Mouse (Mus musculus) midbrain, embryonic 15.5 days (tissue): Measurements from ENCODE around the gene P2ry10. TPM values are rescaled to one million over a fixed set of nuclear protein-coding genes. Genes with fewer than 3 reads are reported as not detected.
"Not testable (repeated sequence)": the region's sequence is repeated elsewhere in the genome, so short reads cannot be mapped to it uniquely, and the experiment has no call there.

Source experiments
- ATAC-seq: fragments of 200-750 bp; cut with Nextera tagmentation; replicated peaks from 2 replicates; pipeline ENCODE4 v1.8.0; 2017; ENCODE audit warnings: moderate TSS enrichment
- H3K27ac ChIP-seq: fragments of 300-500 bp; sonication (generic); 2 replicates; pipeline ENCODE4 v1.5.1; 2015; ENCODE audit warnings: mild to moderate bottlenecking, inconsistent platforms
- H3K27me3 ChIP-seq: fragments of 300-500 bp; sonication (generic); replicated peaks from 2 replicates; pipeline ENCODE4 v1.6.1; 2015; ENCODE audit warnings: inconsistent platforms
- H3K36me3 ChIP-seq: fragments of 300-500 bp; sonication (generic); replicated peaks from 2 replicates; pipeline ENCODE4 v1.6.1; 2015; ENCODE audit warnings: inconsistent platforms
- H3K4me1 ChIP-seq: fragments of 300-500 bp; sonication (generic); 2 replicates; pipeline ENCODE4 v1.6.1; 2015; ENCODE audit warnings: inconsistent platforms
- H3K4me2 ChIP-seq: fragments of 300-500 bp; sonication (generic); 2 replicates; pipeline ENCODE4 v1.6.1; 2015; ENCODE audit warnings: inconsistent platforms, mild to moderate bottlenecking, moderate library complexity
- H3K4me3 ChIP-seq: fragments of 300-500 bp; sonication (generic); 2 replicates; pipeline ENCODE4 v1.5.1; 2015; ENCODE audit warnings: mild to moderate bottlenecking, inconsistent platforms
- H3K9ac ChIP-seq: fragments of 300-500 bp; sonication (generic); 2 replicates; pipeline ENCODE4 v1.6.1; 2015; ENCODE audit warnings: mild to moderate bottlenecking, inconsistent platforms
- H3K9me3 ChIP-seq: fragments of 300-500 bp; sonication (generic); 2 replicates; pipeline ENCODE4 v1.6.1; 2016; ENCODE audit warnings: inconsistent platforms
- WGBS: fragments of 180-500 bp; shearing (Covaris S2); methylation state at CpG from one replicate; pipeline ENCODE4 v1.1.7; 2015; ENCODE audit warnings: mixed read lengths; 5-methylcytosine and 5-hydroxymethylcytosine counted together
- polyA plus RNA-seq: library from polyadenylated mRNA; unstranded; fragments of >200 nt; fragmentation: Nextera tagmentation; extraction: Ambion mirVana; gene quantifications from 2 replicates; pipeline ENCODE4 v1.2.1, GENCODE M21; 2015

P2ry10 gene
- polyA plus RNA-seq = 0.06 TPM in 1 of 2 replicates, not detected in the other

- Histone ChIP-seq H3K27ac (no peak within 1 kb of the TSS), H3K4me2 (no peak within 1 kb of the TSS), H3K9me3 (no peaks in the 10 kb centered on the region), H3K4me3 (no peak within 1 kb of the TSS), H3K9ac (no peak within 1 kb of the TSS), H3K4me1 (no peaks in the 10 kb centered on the region), H3K27me3 (no peaks in the 10 kb centered on the region), H3K36me3 (no peaks in the 10 kb centered on the region)
- 71% methylated on average over 4 of the region's 4 CpGs for WGBS
- no peak for ATAC-seq
These were observed at the start of gene P2ry10 for GRCm38 (mm10) chrX:107088177-107088576. P2ry10 (plus strand) TSS chrX:107088492.

GRCm38 (mm10) chrX:107039146-107039545, 49.1 kb upstream of the P2ry10 start:
- H3K36me3 ChIP-seq = no peaks in the 10 kb centered on the region
- no peaks in the 10 kb centered on the region for H3K4me1 ChIP-seq
- no peak overlapping the region for H3K4me2 ChIP-seq
- no peak overlapping the region for H3K4me3 ChIP-seq
- no peaks in the 10 kb centered on the region for H3K27me3 ChIP-seq
- H3K9me3 ChIP-seq = no peaks in the 10 kb centered on the region
- ATAC-seq = no peak
- no peak overlapping the region for H3K9ac ChIP-seq
- no peak overlapping the region for H3K27ac ChIP-seq

GRCm38 (mm10) chrX:107039635-107040034, 48.7 kb upstream of the P2ry10 start:
- H3K9me3 ChIP-seq = no peaks in the 10 kb centered on the region
- no peak overlapping the region for H3K27ac ChIP-seq
- H3K4me2 ChIP-seq = no peak overlapping the region
- no peaks in the 10 kb centered on the region for H3K4me1 ChIP-seq
- WGBS = 61% methylated on average over 2 of the region's 2 CpGs
- H3K9ac ChIP-seq = no peak overlapping the region
- no peaks in the 10 kb centered on the region for H3K36me3 ChIP-seq
- no peaks in the 10 kb centered on the region for H3K27me3 ChIP-seq
- H3K4me3 ChIP-seq = no peak overlapping the region
- no peak for ATAC-seq

- H3K9me3 ChIP-seq = no peaks in the 10 kb centered on the region
- ATAC-seq = no peak
- no peak overlapping the region for H3K4me3 ChIP-seq
- no peaks in the 10 kb centered on the region for H3K36me3 ChIP-seq
- H3K4me1 ChIP-seq = no peaks in the 10 kb centered on the region
- no peak overlapping the region for H3K9ac ChIP-seq
- no peaks in the 10 kb centered on the region for H3K27me3 ChIP-seq
- H3K4me2 ChIP-seq = no peak overlapping the region
- H3K27ac ChIP-seq = no peak overlapping the region
- WGBS = 96% methylated on average over 2 of the region's 2 CpGs
These were observed 45.9 kb upstream of the P2ry10 start for GRCm38 (mm10) chrX:107042367-107042766.

DNA sequence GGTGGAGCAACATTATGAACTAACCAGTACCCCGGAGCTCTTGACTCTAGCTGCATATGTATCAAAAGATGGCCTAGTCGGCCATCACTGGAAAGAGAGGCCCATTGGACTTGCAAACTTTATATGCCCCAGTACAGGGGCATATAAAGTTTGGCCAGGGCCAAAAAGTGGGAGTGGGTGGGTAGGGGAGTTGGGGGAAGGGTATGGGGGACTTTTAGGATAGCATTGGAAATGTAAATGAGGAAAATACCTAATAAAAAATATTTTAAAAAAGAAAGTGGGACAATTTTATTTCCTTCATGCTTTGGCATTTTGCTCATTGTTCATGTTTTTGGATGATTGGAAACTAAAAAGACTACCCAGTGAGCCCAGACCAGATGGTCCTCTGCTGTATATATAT, 4.9 kb upstream of the P2ry10 start:
- H3K27me3 ChIP-seq, H3K4me1 ChIP-seq, H3K4me2 ChIP-seq, H3K27ac ChIP-seq, H3K36me3 ChIP-seq, H3K4me3 ChIP-seq, ATAC-seq, H3K9ac ChIP-seq, H3K9me3 ChIP-seq: not testable (repeated sequence)
- 94% methylated on average over 2 of the region's 2 CpGs for WGBS

GRCm38 (mm10) chrX:107084320-107084719, 4.0 kb upstream of the P2ry10 start:
- H3K27ac ChIP-seq = no peak overlapping the region
- no peak overlapping the region for H3K4me2 ChIP-seq
- no peaks in the 10 kb centered on the region for H3K9me3 ChIP-seq
- H3K4me3 ChIP-seq = no peak overlapping the region
- no peaks in the 10 kb centered on the region for H3K27me3 ChIP-seq
- no peak for ATAC-seq
- no peak overlapping the region for H3K9ac ChIP-seq
- no peaks in the 10 kb centered on the region for H3K4me1 ChIP-seq
- H3K36me3 ChIP-seq = no peaks in the 10 kb centered on the region

DNA sequence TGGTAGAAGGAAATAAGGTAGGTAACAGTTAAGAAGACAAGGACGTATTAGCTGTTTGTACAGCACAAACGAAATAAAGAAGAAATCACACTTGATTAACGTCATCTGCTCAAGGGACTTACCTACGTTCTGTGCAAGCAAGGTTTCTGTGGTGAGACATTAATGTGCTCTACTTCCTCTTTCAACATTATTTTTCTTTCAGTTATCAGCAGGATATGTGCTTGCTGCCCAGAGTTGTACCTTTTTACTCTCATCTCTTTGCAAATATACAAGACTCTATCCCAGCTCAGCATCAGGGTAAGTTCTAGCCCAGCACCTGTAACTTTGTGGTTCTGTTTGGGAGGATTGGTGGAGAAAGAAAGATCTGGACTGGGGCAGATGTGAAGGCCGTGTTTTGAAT, 839 bp downstream of the P2ry10 start:
- no peak for ATAC-seq
- no peaks in the 10 kb centered on the region for H3K4me1 ChIP-seq
- H3K9ac ChIP-seq = no peak overlapping the region
- H3K4me3 ChIP-seq = no peak overlapping the region
- no peak overlapping the region for H3K4me2 ChIP-seq
- H3K27ac ChIP-seq = no peak overlapping the region
- H3K27me3 ChIP-seq = no peaks in the 10 kb centered on the region
- no peaks in the 10 kb centered on the region for H3K36me3 ChIP-seq
- 85% methylated on average over 5 of the region's 5 CpGs for WGBS
- no peaks in the 10 kb centered on the region for H3K9me3 ChIP-seq

DNA sequence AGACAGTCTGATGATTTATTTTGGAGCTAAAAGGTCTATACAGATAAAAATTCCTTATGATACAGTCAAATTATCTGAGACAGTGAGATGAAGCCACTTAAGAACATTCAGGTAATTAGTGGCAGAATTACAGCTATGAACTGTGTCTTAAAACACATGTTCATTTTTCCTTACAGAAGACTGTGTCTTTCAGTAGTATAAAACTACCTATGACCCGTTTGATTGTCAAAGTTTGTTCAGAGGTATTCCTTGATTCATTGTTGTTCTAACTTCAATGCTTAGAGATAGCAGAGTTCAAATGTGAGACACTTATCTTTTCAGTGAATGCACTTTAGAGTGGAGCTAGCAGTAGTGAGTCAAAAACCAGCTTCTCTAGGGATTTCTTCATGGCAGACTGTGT, 1.6 kb downstream of the P2ry10 start:
- no peak overlapping the region for H3K27ac ChIP-seq
- H3K9me3 ChIP-seq = no peaks in the 10 kb centered on the region
- no peak overlapping the region for H3K9ac ChIP-seq
- H3K36me3 ChIP-seq = no peaks in the 10 kb centered on the region
- H3K27me3 ChIP-seq = no peaks in the 10 kb centered on the region
- H3K4me1 ChIP-seq = no peaks in the 10 kb centered on the region
- H3K4me2 ChIP-seq = no peak overlapping the region
- 82% methylated on average over 1 of the region's 1 CpGs for WGBS
- no peak overlapping the region for H3K4me3 ChIP-seq
- ATAC-seq = no peak

GRCm38 (mm10) chrX:107095633-107096032, 7.3 kb downstream of the P2ry10 start:
- no peak overlapping the region for H3K4me3 ChIP-seq
- no peak overlapping the region for H3K9ac ChIP-seq
- 62% methylated on average over 3 of the region's 3 CpGs for WGBS
- H3K9me3 ChIP-seq = no peaks in the 10 kb centered on the region
- no peak for ATAC-seq
- no peaks in the 10 kb centered on the region for H3K36me3 ChIP-seq
- H3K27me3 ChIP-seq = no peaks in the 10 kb centered on the region
- no peak overlapping the region for H3K4me2 ChIP-seq
- H3K4me1 ChIP-seq = no peaks in the 10 kb centered on the region
- H3K27ac ChIP-seq = no peak overlapping the region

DNA sequence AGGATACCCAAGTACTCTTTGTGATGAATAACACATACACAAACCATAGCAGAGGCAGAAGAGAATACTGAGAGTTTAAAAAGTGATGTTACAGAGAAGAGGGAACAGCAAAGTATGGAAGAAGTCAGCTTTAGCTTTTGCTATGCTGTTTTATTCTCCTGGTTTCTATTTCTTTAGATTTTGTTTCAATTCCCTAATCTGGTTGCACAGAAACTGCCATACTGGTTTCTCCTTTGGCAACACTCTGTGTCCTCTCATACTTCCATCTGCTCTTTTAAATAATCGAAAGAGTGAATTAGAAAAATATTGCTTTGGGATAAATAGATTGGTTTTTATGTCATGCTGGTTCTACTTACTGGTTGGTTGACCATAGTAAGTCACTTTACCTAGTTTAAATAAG, 28.0 kb downstream of the P2ry10 start:
- no peaks in the 10 kb centered on the region for H3K27me3 ChIP-seq
- H3K36me3 ChIP-seq = no peaks in the 10 kb centered on the region
- H3K4me1 ChIP-seq = no peaks in the 10 kb centered on the region
- H3K4me2 ChIP-seq = no peak overlapping the region
- H3K9ac ChIP-seq = no peak overlapping the region
- no peaks in the 10 kb centered on the region for H3K9me3 ChIP-seq
- H3K4me3 ChIP-seq = no peak overlapping the region
- no peak for ATAC-seq
- no peak overlapping the region for H3K27ac ChIP-seq
- 79% methylated on average over 1 of the region's 1 CpGs for WGBS

DNA sequence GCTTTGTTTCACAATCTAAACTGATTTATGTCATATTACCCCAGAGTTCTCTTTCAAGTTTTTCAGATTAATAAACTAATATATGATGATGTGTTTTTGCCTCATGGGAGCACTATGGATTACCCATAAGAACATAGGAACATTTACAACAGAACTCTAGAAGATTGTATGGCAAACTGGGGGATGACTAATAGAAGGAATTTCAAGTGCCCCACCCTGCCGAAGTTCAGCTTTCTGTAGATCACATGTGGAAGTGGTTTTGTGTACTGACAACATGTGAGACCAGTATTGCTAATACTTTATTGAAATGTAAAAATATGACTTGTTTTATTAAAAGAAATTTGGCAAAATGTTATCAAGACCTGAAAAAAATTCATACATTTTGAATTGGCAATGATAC, 28.7 kb downstream of the P2ry10 start:
- Histone ChIP-seq H3K4me1 (no peaks in the 10 kb centered on the region), H3K9me3 (no peaks in the 10 kb centered on the region), H3K27ac (no peak overlapping the region), H3K4me3 (no peak overlapping the region), H3K4me2 (no peak overlapping the region), H3K27me3 (no peaks in the 10 kb centered on the region), H3K9ac (no peak overlapping the region), H3K36me3 (no peaks in the 10 kb centered on the region)
- 90% methylated on average over 1 of the region's 1 CpGs for WGBS
- ATAC-seq = no peak

DNA sequence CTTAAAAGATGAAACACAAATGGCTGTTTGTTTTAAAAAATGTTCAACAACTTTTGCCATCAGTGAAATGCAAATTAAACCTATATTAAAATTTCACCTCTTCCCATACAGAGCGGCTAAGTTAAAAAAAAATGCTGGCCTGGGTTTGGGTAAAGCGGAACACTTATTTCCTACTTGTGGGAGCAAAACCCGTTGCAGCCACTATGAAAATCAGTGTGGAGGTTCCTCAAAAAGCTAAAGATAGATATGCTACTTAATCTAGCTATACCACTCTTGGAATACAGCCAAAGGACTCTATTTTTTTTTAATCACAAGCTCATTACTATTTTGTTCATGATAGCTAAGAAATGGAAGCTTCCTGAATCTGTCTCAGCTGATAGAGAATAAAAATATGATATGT, 54.9 kb downstream of the P2ry10 start:
- Histone ChIP-seq H3K36me3 (no peaks in the 10 kb centered on the region), H3K4me2 (no peak overlapping the region), H3K9me3 (no peaks in the 10 kb centered on the region), H3K4me1 (no peaks in the 10 kb centered on the region), H3K27me3 (no peaks in the 10 kb centered on the region), H3K4me3 (no peak overlapping the region), H3K27ac (no peak overlapping the region), H3K9ac (no peak overlapping the region)
- 80% methylated on average over 3 of the region's 3 CpGs for WGBS
- ATAC-seq = no peak

DNA sequence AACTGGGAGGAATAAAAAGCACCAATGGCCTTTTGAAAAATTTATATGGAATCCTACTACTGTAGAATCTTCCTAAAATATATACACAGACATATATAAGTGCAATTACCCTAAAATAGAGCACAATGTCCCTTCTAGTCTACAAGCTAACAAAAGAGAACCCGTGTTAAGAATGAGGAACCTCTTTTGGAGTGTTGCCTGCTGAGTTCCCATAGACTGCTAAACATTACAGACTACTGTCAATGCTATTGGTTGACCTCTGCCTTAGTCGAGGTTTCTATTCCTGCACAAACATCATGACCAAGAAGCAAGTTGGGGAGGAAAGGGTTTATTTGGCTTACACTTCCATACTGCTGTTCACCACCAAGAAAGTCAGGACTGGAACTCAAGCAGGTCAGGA, 55.6 kb downstream of the P2ry10 start:
- Histone ChIP-seq H3K27me3 (no peaks in the 10 kb centered on the region), H3K9ac (no peak overlapping the region), H3K9me3 (no peaks in the 10 kb centered on the region), H3K36me3 (no peaks in the 10 kb centered on the region), H3K4me1 (no peaks in the 10 kb centered on the region), H3K27ac (no peak overlapping the region), H3K4me2 (no peak overlapping the region), H3K4me3 (no peak overlapping the region)
- 72% methylated on average over 2 of the region's 2 CpGs for WGBS
- no peak for ATAC-seq

- Histone ChIP-seq H3K4me1 (no peaks in the 10 kb centered on the region), H3K4me3 (no peak within 1 kb of the TSS), H3K9me3 (no peaks in the 10 kb centered on the region), H3K36me3 (no peaks in the 10 kb centered on the region), H3K9ac (no peak within 1 kb of the TSS), H3K4me2 (no peak within 1 kb of the TSS), H3K27me3 (no peaks in the 10 kb centered on the region), H3K27ac (no peak within 1 kb of the TSS)
- WGBS = 92% methylated on average over 3 of the region's 3 CpGs
- no peak for ATAC-seq
These were observed 60.4 kb downstream of the P2ry10 start, which contains the start of gene P2ry10b for GRCm38 (mm10) chrX:107148681-107149080. P2ry10b (plus strand) TSS chrX:107148927.
